Mouse (Mus musculus) embryonic facial prominence, embryonic 10.5 days (tissue): ENCODE results near the gene Ldhd. TPM values are rescaled to one million over a fixed set of nuclear protein-coding genes. Genes with fewer than 3 reads are reported as not detected.

Source experiments
- DNase-seq: peaks from one replicate; pipeline ENCODE4 v3.0.0-alpha.2; 2017; ENCODE audit warnings: low spot score
- H3K27ac ChIP-seq: fragments of 300-500 bp; sonication (generic); replicated peaks from 2 replicates; pipeline ENCODE4 v1.5.1; 2016; ENCODE audit warnings: mild to moderate bottlenecking
- H3K27me3 ChIP-seq: fragments of 300-500 bp; sonication (generic); replicated peaks from 2 replicates; pipeline ENCODE4 v1.6.1; 2016; ENCODE audit warnings: low read depth, mild to moderate bottlenecking; ENCODE audit not compliant: poor library complexity, severe bottlenecking
- H3K36me3 ChIP-seq: fragments of 300-500 bp; sonication (generic); replicated peaks from 2 replicates; pipeline ENCODE4 v1.6.1; 2016; ENCODE audit warnings: mild to moderate bottlenecking, moderate library complexity
- H3K4me1 ChIP-seq: fragments of 300-500 bp; sonication (generic); 2 replicates; pipeline ENCODE4 v1.6.1; 2016
- H3K4me3 ChIP-seq: fragments of 300-500 bp; sonication (generic); 2 replicates; pipeline ENCODE4 v1.5.1; 2016; ENCODE audit warnings: mild to moderate bottlenecking, moderate library complexity
- H3K9me3 ChIP-seq: fragments of 300-500 bp; sonication (generic); 2 replicates; pipeline ENCODE4 v1.6.1; 2016; ENCODE audit warnings: mild to moderate bottlenecking
- whole genome bisulfite sequencing: fragments of 180-500 bp; shearing (Covaris S2); methylation state at CpG from one replicate; pipeline ENCODE4 v1.1.7; 2016; 5-methylcytosine and 5-hydroxymethylcytosine counted together
- polyA plus RNA-seq: library from polyadenylated mRNA; unstranded; fragments of >200 nt; fragmentation: Nextera tagmentation; extraction: Ambion mirVana; gene quantifications from 2 replicates; pipeline ENCODE4 v1.2.1, GENCODE M21; 2016

The Ldhd gene
- polyA plus RNA-seq, 1 experiment from 2014 or later: 0.25 TPM

DNA sequence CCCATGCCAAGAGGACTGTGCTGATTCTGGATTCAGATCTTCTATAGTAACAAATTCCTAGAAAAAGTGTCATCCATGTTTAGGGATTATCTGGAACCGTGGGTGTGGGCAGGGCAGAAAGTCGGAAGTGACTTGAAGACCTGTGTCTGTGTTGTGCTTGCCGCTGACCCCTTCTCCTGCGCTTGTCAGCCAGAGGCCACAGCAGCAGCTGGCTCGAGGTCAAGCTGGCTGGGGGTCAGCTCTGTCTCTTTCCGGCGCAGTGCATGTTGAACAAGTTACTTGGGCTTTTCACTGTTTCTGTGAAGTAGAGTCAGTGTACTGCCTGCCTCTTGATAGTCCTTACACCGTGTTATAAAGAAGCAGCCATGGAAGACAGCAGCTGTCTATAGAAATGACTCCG lies 23.2 kb downstream of the Ldhd start:
- Histone ChIP-seq H3K4me3 (no peak overlapping the region), H3K4me1 (no peaks in the 10 kb centered on the region), H3K27ac (no peak overlapping the region), H3K9me3 (no peaks in the 10 kb centered on the region), H3K36me3 (peaks cover 72% of the 10 kb centered on the region), H3K27me3 (no peaks in the 10 kb centered on the region)
- 86% methylated on average over 9 of the region's 9 CpGs for WGBS
- no peak for DNase-seq

DNA sequence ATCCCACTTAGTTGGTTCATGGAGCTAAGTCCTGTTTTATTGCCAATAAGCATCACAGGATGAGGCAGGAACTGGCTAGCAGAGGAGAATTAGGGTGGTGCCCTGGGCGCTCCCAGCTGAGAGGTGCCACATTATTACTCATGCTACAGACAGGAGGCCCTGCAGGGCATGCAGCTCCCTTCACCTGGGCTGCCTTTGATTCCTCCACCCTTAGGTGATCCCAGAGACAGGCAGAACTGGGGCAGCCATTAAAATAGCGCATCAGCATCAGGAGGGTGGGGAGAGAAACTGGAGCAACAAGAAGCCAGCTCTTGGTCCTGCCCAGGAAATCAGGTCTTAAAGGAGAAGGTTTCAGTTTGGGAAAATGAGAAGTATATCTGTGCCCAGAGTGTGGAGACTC lies 25.2 kb downstream of the Ldhd start:
- H3K9me3 ChIP-seq: no peaks in the 10 kb centered on the region
- H3K36me3 ChIP-seq: peaks cover 59% of the 10 kb centered on the region
- H3K27me3 ChIP-seq: no peaks in the 10 kb centered on the region
- no peak overlapping the region for H3K27ac ChIP-seq
- DNase-seq: no peak
- H3K4me1 ChIP-seq: no peaks in the 10 kb centered on the region
- H3K4me3 ChIP-seq: no peak overlapping the region
- WGBS: 94% methylated on average over 2 of the region's 2 CpGs

DNA sequence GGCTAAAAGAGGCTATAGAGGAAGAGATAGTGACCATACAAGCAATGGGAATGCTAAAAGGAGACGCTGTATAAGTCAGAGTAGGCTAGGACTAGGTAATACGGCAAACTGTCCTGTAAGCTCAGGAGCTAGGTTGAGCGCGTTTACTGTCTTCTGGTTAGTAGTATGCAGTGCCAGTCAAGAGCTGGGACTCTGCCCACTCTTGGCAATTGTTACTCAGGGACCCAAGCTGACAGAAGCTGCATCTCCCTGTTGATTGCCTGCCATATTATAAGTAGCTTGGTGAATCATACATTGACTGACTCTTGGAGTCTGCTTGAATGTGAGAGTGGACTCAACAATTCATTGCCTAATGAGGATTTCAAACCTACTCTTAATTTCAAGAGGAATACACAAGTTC lies 28.1 kb downstream of the Ldhd start:
- Histone ChIP-seq H3K9me3 (no peaks in the 10 kb centered on the region), H3K36me3 (peaks cover 48% of the 10 kb centered on the region), H3K27ac (no peak overlapping the region), H3K27me3 (no peaks in the 10 kb centered on the region), H3K4me3 (no peak overlapping the region), H3K4me1 (peaks cover 15% of the 10 kb centered on the region)
- 96% methylated on average over 4 of the region's 4 CpGs for WGBS
- no peak for DNase-seq

DNA sequence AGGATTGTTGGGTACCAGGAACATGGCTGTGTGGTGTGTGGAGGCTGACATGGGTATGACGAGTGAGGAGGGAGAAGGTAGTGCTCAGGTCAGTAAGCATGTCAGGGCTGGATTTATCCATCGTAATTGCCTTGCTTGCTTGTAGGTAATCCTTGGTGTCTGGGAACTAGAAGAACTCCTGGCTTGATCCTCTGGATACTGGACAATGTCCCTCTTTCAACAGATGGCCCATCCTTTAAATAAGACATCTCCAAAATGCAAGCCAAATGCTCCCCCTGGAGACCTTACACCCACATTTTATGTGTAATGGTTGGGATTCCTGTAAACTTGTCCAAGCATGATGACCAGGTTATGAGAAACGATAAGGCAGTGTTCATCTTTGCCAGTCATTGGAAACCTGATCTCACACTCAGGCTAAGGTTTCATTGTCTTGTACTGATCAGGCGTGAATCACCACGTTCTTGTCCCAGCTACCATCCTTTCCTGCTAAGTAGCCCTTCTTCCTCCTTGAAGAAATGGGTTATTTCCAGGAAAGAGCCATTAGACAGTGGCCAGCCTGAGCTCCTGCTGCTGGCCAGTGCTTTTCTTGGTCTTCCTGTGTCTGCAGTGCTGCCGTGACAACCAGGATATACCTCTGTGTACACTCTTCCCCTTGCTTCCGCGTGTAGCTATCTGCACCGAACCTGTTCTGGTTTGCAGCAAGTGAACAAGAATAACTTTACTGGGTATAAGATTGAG lies 30.3 kb downstream of the Ldhd start:
- WGBS: 85% methylated on average over 9 of the region's 9 CpGs

DNA sequence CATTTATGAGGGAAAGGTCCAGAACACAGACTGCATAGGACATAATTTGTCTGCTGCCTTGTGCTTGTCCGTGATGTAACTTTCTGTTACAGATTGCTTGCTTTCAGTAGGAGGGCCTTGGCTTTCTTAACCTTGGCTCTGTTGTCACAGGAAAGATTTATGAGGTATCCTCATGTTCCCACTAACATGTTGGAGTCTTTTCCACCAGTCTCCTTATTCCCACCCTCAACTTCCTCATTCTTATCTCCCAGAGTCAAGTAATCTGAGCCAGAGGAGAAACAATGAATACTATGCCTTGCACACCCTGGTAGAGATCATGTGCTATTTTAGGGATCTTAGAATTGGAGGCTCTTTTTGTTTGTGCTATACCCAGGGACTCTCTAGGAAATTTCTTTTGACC lies 32.9 kb downstream of the Ldhd start:
- H3K27me3 ChIP-seq: no peaks in the 10 kb centered on the region
- no peaks in the 10 kb centered on the region for H3K9me3 ChIP-seq
- no peak overlapping the region for H3K4me3 ChIP-seq
- 71% methylated on average over 1 of the region's 1 CpGs for WGBS
- no peak for DNase-seq
- peaks cover 12% of the 10 kb centered on the region for H3K36me3 ChIP-seq
- peaks cover 48% of the 10 kb centered on the region for H3K4me1 ChIP-seq
- no peak overlapping the region for H3K27ac ChIP-seq

More for the DNA sequence above, 30.3 kb downstream of the Ldhd start:
- Histone ChIP-seq H3K4me1 (peaks cover 37% of the 10 kb centered on the region), H3K9me3 (no peaks in the 10 kb centered on the region), H3K27me3 (no peaks in the 10 kb centered on the region), H3K27ac (no peak overlapping the region), H3K36me3 (peaks cover 26% of the 10 kb centered on the region), H3K4me3 (no peak overlapping the region)
- no peak for DNase-seq

DNA sequence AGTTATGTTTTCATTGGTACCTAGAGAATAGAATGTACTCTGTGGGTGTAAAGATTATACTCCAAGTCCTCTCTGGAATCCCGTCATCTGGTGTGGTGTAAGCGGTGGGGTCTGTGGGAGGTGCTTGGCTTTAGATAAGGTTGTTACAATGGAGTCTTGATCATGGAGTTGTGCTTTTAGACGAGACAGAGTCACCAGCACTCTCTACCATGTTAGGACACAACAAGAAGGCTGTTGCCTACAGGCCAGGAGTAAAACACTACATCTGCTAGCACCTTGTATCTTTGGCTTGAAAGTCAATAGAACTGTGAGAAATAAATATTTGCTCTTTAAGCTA lies 33.7 kb downstream of the Ldhd start:
- WGBS: 74% methylated on average over 3 of the region's 3 CpGs
- Histone ChIP-seq H3K36me3 (peaks cover 12% of the 10 kb centered on the region), H3K4me1 (peaks cover 48% of the 10 kb centered on the region)

DNA sequence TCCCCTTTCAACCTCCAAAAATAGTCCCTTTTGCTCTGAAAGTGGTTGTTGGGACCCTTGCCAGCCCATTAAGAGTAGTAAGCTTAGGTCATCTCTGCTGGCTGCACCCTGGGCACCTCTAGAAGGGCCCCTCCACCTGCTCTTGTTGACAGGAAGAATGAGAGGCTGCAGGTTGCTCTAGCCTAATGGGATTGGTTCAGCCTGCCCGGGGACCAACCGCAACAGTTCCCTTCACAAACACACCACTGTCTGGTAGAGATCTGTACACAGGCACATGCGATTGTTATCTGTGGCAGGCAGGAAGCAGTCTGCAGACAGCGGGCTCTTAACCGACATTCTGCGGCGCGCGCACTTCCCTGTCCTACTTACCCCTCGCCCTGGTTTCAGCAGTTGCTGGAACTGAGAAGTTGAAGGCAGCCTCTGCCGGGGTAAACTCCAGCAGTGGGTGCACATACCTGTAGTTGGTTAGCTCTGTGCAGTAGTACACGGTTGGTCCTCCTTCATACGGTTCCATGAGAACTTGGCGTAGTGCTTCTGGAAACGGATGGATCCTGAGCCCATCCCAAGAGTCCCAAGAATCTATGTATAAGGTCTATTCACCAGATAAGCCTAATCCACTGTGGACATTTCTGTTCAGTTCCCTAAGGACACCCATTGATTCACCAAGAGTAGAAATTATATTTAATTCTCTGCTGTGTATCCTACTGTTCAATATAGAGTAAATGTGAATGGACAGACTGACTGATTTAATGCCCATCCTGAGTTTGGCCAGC lies 34.3 kb downstream of the Ldhd start:
- Histone ChIP-seq H3K36me3 (peaks cover 13% of the 10 kb centered on the region), H3K9me3 (no peaks in the 10 kb centered on the region), H3K4me3 (no peak overlapping the region), H3K4me1 (peaks cover 48% of the 10 kb centered on the region), H3K27me3 (no peaks in the 10 kb centered on the region), H3K27ac (no peak overlapping the region)
- 84% methylated on average over 15 of the region's 15 CpGs for WGBS
- peak; percentile 34 for DNase-seq

More for the DNA sequence above, 33.7 kb downstream of the Ldhd start:
- H3K27me3 ChIP-seq: no peaks in the 10 kb centered on the region
- no peaks in the 10 kb centered on the region for H3K9me3 ChIP-seq
- no peak overlapping the region for H3K27ac ChIP-seq
- no peak for DNase-seq
- no peak overlapping the region for H3K4me3 ChIP-seq

DNA sequence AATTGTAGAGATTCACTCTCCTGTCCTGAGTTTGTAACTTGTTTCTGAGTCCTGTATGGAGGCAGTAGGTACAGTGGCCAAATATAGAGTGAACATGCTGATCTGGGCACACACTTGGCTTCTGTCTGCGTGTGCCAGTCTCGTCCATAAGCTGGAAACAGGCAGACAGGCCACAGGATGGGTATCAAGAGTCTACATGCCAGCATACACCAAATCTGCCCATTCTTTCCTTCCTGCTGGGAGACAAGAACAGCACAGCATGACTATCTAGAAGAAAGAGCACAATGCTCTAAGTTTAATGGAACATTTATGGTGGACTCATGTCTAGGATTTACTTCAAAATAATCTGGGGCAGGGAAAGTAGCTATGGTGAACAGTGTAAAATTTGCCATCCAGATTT lies 35.2 kb downstream of the Ldhd start:
- no peaks in the 10 kb centered on the region for H3K27me3 ChIP-seq
- peaks cover 48% of the 10 kb centered on the region for H3K4me1 ChIP-seq
- no peaks in the 10 kb centered on the region for H3K9me3 ChIP-seq
- H3K4me3 ChIP-seq: no peak overlapping the region
- no peak for DNase-seq
- 96% methylated on average over 2 of the region's 2 CpGs for WGBS
- peaks cover 17% of the 10 kb centered on the region for H3K36me3 ChIP-seq
- no peak overlapping the region for H3K27ac ChIP-seq

DNA sequence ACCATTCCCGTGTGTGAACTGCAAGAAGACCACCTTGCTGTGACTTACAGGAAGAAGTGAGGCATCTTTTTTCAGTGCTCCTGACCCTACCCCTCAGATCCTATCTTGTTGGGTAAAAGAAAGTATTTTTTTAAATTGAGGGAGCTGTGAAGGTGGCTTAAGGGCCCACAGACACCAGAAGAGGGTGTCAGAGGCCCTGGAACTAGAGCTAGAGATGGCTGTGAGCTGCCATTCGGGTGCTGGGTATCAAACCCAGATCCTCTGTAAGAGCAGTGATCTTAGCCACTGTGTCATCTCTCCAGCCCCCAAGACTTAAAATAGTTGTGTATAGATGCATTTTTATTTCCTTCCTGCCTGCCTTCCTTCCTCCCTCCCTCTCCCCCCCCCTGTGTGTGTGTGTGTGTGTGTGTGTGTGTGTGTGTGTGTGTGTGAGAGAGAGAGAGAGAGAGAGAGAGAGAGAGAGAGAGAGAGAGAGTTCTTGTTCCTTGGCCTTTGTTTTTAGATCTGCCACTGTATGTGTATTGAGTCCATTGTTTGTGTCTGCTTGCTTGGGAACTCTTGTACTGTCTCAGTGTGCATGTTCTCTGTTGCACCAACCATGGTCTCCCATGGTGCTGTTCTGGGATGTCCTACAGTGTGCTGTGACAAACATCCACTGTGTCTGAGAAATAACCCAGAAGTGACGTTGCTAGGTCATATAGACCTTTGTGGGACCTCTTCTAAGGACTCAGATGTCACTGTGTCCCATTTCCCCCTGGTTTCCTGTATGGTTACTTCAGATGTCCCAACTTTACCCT lies 35.9 kb downstream of the Ldhd start:
- H3K4me1 ChIP-seq: peaks cover 42% of the 10 kb centered on the region
- no peak overlapping the region for H3K4me3 ChIP-seq
- WGBS: 84% methylated on average over 3 of the region's 3 CpGs
- peaks cover 14% of the 10 kb centered on the region for H3K36me3 ChIP-seq
- H3K27ac ChIP-seq: no peak overlapping the region
- no peaks in the 10 kb centered on the region for H3K9me3 ChIP-seq
- no peaks in the 10 kb centered on the region for H3K27me3 ChIP-seq
- DNase-seq: no peak

DNA sequence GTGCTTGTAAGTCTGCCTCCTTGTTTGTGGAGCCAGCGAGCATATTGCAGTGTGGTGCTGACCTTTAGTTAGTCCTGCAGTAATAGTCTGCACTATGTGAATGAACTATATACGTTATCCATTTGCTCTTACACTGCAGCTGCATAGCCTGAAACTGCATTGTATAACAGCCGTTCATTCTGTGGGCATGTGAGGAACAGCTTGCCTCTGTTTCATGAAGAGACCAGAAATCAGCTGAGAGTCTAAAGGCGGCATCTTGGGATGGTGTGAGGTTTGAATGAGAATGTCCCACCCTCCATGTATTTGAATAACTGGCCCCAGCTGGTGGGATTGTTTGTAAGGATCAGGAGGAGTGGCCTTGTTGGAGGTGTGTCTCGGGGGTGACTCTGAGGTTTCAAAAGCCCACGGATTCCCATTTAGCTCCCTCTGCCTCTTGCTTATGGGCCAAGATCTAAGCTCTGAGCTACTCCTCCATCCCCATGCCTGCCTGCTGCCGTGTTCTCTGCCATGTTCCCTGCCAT lies 37.7 kb downstream of the Ldhd start:
- Histone ChIP-seq H3K4me3 (no peak overlapping the region), H3K27me3 (no peaks in the 10 kb centered on the region), H3K27ac (no peak overlapping the region), H3K9me3 (no peaks in the 10 kb centered on the region), H3K36me3 (peaks cover 14% of the 10 kb centered on the region), H3K4me1 (peaks cover 37% of the 10 kb centered on the region)
- DNase-seq: no peak
- 80% methylated on average over 7 of the region's 7 CpGs for WGBS

DNA sequence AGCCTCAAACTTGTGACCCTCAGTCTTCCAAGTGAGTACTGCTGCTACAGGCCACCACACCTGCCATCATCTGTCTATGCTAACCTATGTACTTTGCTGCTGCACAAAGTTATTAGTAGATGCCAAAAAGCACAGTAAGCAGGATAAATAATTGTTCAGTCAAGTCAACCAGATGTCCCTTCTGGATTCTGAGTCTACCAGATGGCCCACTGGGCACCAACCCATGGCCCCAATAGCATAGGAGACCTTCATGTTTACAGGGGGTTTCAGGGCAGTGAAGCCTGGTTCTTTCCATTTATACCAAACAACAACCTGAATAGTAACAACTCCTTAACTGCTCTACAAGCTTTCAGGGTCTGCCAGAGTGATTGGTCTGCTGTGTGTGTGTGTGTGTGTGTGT lies 39.0 kb downstream of the Ldhd start:
- Histone ChIP-seq H3K4me3 (no peak overlapping the region), H3K27ac (no peak overlapping the region), H3K27me3 (no peaks in the 10 kb centered on the region), H3K36me3 (peaks cover 14% of the 10 kb centered on the region), H3K9me3 (no peaks in the 10 kb centered on the region), H3K4me1 (peaks cover 24% of the 10 kb centered on the region)
- DNase-seq: no peak

DNA sequence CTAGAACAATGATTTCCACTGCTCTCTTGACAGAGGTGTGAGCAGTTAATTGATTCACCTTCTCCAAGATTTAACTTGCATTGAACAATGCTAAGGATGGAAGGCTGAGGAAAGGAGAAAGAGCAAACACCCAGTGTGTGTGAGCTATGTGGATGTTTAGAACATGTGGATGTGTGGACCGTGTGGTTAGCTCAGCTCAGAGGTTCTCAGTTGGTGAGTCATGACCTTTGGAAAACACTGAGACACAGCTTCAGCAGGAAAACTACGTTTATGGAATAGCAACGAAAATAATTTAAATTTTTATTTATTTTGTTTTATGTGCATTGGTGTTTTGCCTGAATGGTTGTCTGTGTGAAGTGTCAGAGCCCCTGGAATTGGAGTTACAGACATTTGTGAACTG lies 40.0 kb downstream of the Ldhd start:
- 88% methylated on average over 3 of the region's 3 CpGs for WGBS
- Histone ChIP-seq H3K4me1 (peaks cover 15% of the 10 kb centered on the region), H3K27ac (no peak overlapping the region), H3K36me3 (peaks cover 14% of the 10 kb centered on the region), H3K27me3 (no peaks in the 10 kb centered on the region), H3K4me3 (no peak overlapping the region), H3K9me3 (no peaks in the 10 kb centered on the region)
- no peak for DNase-seq
